Mouse (Mus musculus): ENCODE data around the gene Gm20388. TPM values are rescaled to one million over a fixed set of nuclear protein-coding genes. Genes with fewer than 3 reads are reported as not detected.

The Gm20388 gene
- total and polyA plus RNA-seq, 2 experiments from 2014 or later = 17.3 TPM; not detected in 1

DNA sequence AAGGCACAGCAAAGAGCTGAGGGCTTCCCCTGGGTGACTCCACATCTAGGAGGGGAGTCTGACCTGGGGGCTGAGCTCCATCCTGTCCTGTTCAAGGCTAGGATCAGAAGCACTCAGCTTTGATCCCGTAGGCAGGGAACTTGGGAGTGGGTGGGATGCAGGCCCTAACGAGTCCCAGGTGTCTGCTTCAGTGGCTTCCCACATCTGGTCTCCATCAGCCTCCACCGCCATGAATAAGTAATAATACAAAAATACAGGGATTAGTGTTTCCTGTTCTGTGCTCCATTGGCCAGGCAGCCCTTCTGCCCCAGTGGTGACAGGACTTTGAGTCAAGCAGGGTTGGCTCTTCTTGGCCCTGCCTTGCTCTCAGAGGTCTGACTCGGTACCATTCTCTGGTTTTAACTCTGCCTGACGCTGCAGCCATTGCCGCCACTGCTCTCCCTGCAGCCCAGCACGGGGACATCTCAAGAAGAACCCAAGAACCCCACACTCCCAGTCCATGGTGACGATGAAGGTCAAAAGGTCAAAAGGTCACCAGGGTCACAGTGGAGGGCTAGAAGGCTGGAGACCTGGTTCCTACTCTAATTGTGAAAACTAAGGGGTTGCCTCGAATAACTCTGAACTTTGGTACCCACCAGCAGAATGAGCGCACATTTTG lies 2747.6 kb downstream of the Gm20388 start:
- no peaks in the 10 kb centered on the region for H3K9me3 ChIP-seq (replicated peaks; ENCODE audit: control insufficient read depth, low read length)
- DNase-seq (ENCODE audit: low spot score) = no peak
- H3K4me1 ChIP-seq (ENCODE audit: control insufficient read depth, insufficient read depth) = peaks cover 45% of the 10 kb centered on the region
- H3K4me3 ChIP-seq (ENCODE audit: low read depth, low read length) = no peak overlapping the region
- no peak overlapping the region for H3K4me2 ChIP-seq (ENCODE audit: low read depth, low read length)
- 75% methylated on average over 10 of the region's 10 CpGs for WGBS
- H3K36me3 ChIP-seq (replicated peaks; ENCODE audit: control insufficient read depth, insufficient read depth, low read length) = no peaks in the 10 kb centered on the region
- H3K9ac ChIP-seq (replicated peaks; ENCODE audit: low read depth, low read length) = no peak overlapping the region
- no peak for TF ChIP-seq CTCF (IDR thresholded peaks at IDR 0.05; ENCODE audit: low read depth)
- TF ChIP-seq EP300 (IDR thresholded peaks at IDR 0.05; ENCODE audit: low read depth) = no peak
- ATAC-seq (ENCODE audit: insufficient read depth, low read depth) = no peak
- no peaks in the 10 kb centered on the region for H3K27me3 ChIP-seq (ENCODE audit: control insufficient read depth, insufficient read depth, low read length)
- H3K27ac ChIP-seq (ENCODE audit: low read depth) = no peak overlapping the region

DNA sequence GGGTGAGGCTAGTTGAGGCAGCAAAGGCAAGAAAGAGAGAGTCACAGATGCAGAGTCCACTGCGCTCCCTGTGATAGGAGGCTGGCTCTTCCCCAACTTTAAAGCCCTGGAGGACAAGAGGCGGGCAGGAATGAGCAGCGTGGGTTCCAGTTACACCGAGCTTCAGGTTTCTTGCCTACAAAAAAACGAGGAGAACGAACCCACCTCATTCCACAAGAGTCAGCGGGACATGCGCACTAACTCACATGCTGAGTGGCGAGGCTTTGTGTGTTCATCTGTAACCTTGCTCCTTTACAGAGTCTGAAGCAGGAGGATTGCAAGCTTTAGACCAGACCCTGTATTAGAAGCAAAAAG lies 2748.1 kb downstream of the Gm20388 start:
- no peak for TF ChIP-seq EP300 (IDR thresholded peaks at IDR 0.05; ENCODE audit: low read depth)
- TF ChIP-seq CTCF (IDR thresholded peaks at IDR 0.05; ENCODE audit: low read depth) = no peak
- Histone ChIP-seq H3K36me3 (replicated peaks; ENCODE audit: control insufficient read depth, insufficient read depth, low read length) (no peaks in the 10 kb centered on the region), H3K4me2 (ENCODE audit: low read depth, low read length) (no peak overlapping the region), H3K9ac (replicated peaks; ENCODE audit: low read depth, low read length) (no peak overlapping the region), H3K27ac (ENCODE audit: low read depth) (no peak overlapping the region), H3K4me1 (ENCODE audit: control insufficient read depth, insufficient read depth) (peaks cover 46% of the 10 kb centered on the region), H3K27me3 (ENCODE audit: control insufficient read depth, insufficient read depth, low read length) (no peaks in the 10 kb centered on the region), H3K9me3 (replicated peaks; ENCODE audit: control insufficient read depth, low read length) (no peaks in the 10 kb centered on the region), H3K4me3 (ENCODE audit: low read depth, low read length) (no peak overlapping the region)
- ATAC-seq (ENCODE audit: insufficient read depth, low read depth) (no peak), DNase-seq (ENCODE audit: low spot score) (no peak)
- WGBS = 81% methylated on average over 9 of the region's 9 CpGs

DNA sequence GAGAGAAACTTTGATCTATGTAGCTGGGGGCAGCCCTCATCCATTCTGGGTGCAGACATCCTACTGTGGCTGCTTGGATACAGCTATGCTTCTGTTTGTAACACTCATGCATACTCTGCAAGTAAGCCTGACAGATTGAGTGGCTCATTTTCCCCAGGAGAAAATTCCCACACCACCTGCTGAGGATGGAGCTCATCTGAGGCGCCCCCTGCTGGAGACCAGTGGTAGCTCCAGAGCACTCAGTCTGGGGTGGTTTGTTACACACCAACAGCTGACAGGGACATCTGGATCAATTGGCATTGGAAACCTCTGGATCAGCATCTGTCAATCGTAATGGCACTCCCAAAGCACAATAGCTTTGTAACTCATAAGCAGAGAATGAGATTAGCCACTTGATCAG lies 2749.4 kb downstream of the Gm20388 start:
- Histone ChIP-seq H3K27ac (ENCODE audit: low read depth) (no peak overlapping the region), H3K36me3 (replicated peaks; ENCODE audit: control insufficient read depth, insufficient read depth, low read length) (no peaks in the 10 kb centered on the region), H3K4me1 (ENCODE audit: control insufficient read depth, insufficient read depth) (peaks cover 55% of the 10 kb centered on the region), H3K9ac (replicated peaks; ENCODE audit: low read depth, low read length) (no peak overlapping the region), H3K9me3 (replicated peaks; ENCODE audit: control insufficient read depth, low read length) (no peaks in the 10 kb centered on the region), H3K4me3 (ENCODE audit: low read depth, low read length) (no peak overlapping the region), H3K4me2 (ENCODE audit: low read depth, low read length) (no peak overlapping the region), H3K27me3 (ENCODE audit: control insufficient read depth, insufficient read depth, low read length) (no peaks in the 10 kb centered on the region)
- TF ChIP-seq CTCF (IDR thresholded peaks at IDR 0.05; ENCODE audit: low read depth) (peak; percentile 41), EP300 (IDR thresholded peaks at IDR 0.05; ENCODE audit: low read depth) (no peak)
- DNase-seq (ENCODE audit: low spot score) = no peak
- WGBS = 73% methylated on average over 2 of the region's 2 CpGs
- no peak for ATAC-seq (ENCODE audit: insufficient read depth, low read depth)

DNA sequence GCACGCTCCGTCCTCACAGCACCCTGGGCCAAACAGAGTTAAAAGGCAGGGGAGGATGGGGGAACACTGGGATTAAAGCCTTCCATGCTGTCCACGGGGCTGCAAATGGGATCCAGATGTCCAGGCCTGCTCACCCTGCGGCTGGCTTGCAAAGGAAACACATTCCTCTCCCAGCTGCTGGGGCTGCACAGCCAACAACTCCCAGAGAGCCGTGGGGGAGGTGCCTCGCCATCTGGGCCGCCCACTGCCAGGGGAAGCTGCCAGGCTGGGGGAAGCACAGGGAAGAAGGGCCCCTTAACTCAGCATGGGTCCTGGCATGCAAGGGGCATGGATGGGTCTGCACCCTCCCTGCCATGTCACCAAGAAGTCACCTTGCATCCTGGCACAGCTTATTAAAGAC lies 2750.5 kb downstream of the Gm20388 start:
- no peak overlapping the region for H3K4me2 ChIP-seq (ENCODE audit: low read depth, low read length)
- no peaks in the 10 kb centered on the region for H3K9me3 ChIP-seq (replicated peaks; ENCODE audit: control insufficient read depth, low read length)
- peak overlapping the region; percentile 27; the same call in 1 of the 2 replicates for H3K27ac ChIP-seq (ENCODE audit: low read depth)
- peaks cover 57% of the 10 kb centered on the region for H3K4me1 ChIP-seq (ENCODE audit: control insufficient read depth, insufficient read depth)
- 17% methylated on average over 7 of the region's 7 CpGs for WGBS
- H3K9ac ChIP-seq (replicated peaks; ENCODE audit: low read depth, low read length) = no peak overlapping the region
- no peaks in the 10 kb centered on the region for H3K36me3 ChIP-seq (replicated peaks; ENCODE audit: control insufficient read depth, insufficient read depth, low read length)
- DNase-seq (ENCODE audit: low spot score) = peak; percentile 64
- ATAC-seq (ENCODE audit: insufficient read depth, low read depth) = peak; percentile 72
- no peak for TF ChIP-seq CTCF (IDR thresholded peaks at IDR 0.05; ENCODE audit: low read depth)
- 0 out of 2 replicates have a peak, but pooled peaks have one; percentile 28 for TF ChIP-seq EP300 (IDR thresholded peaks at IDR 0.05; ENCODE audit: low read depth)
- H3K4me3 ChIP-seq (ENCODE audit: low read depth, low read length) = no peak overlapping the region
- H3K27me3 ChIP-seq (ENCODE audit: control insufficient read depth, insufficient read depth, low read length) = no peaks in the 10 kb centered on the region

DNA sequence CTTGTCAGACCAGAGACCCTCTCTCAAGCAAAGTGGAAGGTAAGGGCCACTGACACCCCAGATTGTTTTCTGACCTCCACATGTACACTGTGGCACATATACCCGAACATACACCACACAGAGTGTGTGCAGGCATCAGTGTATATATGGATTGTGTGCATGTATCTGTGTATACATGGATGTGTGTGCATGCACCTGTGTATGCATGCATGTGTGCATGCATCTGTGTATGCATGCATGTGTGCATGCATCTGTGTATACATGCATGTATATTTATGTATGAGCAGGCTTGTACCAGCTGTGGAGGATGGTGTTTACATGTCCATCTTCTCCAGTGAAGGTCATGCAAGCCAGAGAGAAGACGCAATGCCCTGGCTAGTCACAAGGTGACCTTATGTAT lies 2751.3 kb downstream of the Gm20388 start:
- Histone ChIP-seq H3K27me3 (ENCODE audit: control insufficient read depth, insufficient read depth, low read length) (no peaks in the 10 kb centered on the region), H3K36me3 (replicated peaks; ENCODE audit: control insufficient read depth, insufficient read depth, low read length) (no peaks in the 10 kb centered on the region), H3K4me3 (ENCODE audit: low read depth, low read length) (no peak overlapping the region), H3K4me1 (ENCODE audit: control insufficient read depth, insufficient read depth) (peaks cover 57% of the 10 kb centered on the region), H3K9ac (replicated peaks; ENCODE audit: low read depth, low read length) (no peak overlapping the region), H3K9me3 (replicated peaks; ENCODE audit: control insufficient read depth, low read length) (no peaks in the 10 kb centered on the region), H3K4me2 (ENCODE audit: low read depth, low read length) (no peak overlapping the region), H3K27ac (ENCODE audit: low read depth) (no peak overlapping the region)
- no peak for TF ChIP-seq EP300 (IDR thresholded peaks at IDR 0.05; ENCODE audit: low read depth)
- no peak for TF ChIP-seq CTCF (IDR thresholded peaks at IDR 0.05; ENCODE audit: low read depth)
- no peak for DNase-seq (ENCODE audit: low spot score)
- 75% methylated on average over 2 of the region's 2 CpGs for WGBS
- no peak for ATAC-seq (ENCODE audit: insufficient read depth, low read depth)

DNA sequence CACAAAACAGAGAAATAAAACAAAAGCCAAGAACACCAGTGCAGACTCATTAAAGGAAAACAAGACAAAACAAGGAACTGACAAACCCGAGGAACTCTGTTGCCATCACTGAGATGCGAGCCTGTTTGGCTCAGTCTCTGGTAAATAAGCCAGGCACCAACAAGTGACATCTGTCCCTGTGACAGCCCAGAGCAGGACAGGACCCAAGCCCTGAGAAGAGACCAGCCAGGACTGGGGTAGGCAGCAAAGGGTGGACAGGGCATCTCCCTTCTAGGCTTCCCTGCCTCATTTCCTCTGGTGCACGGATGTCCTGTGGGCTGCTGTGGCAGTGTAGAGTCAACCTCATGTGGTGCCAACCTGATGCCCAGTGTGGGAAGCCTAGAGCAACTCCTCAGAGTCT lies 2752.5 kb downstream of the Gm20388 start:
- ATAC-seq (ENCODE audit: insufficient read depth, low read depth) = no peak
- no peak overlapping the region for H3K4me3 ChIP-seq (ENCODE audit: low read depth, low read length)

More for the DNA sequence above, 2752.5 kb downstream of the Gm20388 start:
- Histone ChIP-seq H3K27me3 (ENCODE audit: control insufficient read depth, insufficient read depth, low read length) (no peaks in the 10 kb centered on the region), H3K9me3 (replicated peaks; ENCODE audit: control insufficient read depth, low read length) (no peaks in the 10 kb centered on the region), H3K4me1 (ENCODE audit: control insufficient read depth, insufficient read depth) (peaks cover 58% of the 10 kb centered on the region), H3K36me3 (replicated peaks; ENCODE audit: control insufficient read depth, insufficient read depth, low read length) (no peaks in the 10 kb centered on the region), H3K9ac (replicated peaks; ENCODE audit: low read depth, low read length) (no peak overlapping the region), H3K4me2 (ENCODE audit: low read depth, low read length) (no peak overlapping the region), H3K27ac (ENCODE audit: low read depth) (no peak overlapping the region)
- no peak for DNase-seq (ENCODE audit: low spot score)
- 69% methylated on average over 3 of the region's 3 CpGs for WGBS
- TF ChIP-seq EP300 (IDR thresholded peaks at IDR 0.05; ENCODE audit: low read depth) = no peak
- TF ChIP-seq CTCF (IDR thresholded peaks at IDR 0.05; ENCODE audit: low read depth) = no peak
